Mouse (Mus musculus) skeletal muscle tissue, adult 2 months (tissue): Measurements from ENCODE around the gene Mrpl19.
A peak's percentile ranks its signal among the peaks of the same experiment; 100 is the strongest.

ENCODE experiments used
- DNase-seq: peaks from one replicate; pipeline ENCODE4 v3.0.0-alpha.2; 2012; ENCODE audit warnings: low read depth, low spot score

Gene Mrpl19

DNA sequence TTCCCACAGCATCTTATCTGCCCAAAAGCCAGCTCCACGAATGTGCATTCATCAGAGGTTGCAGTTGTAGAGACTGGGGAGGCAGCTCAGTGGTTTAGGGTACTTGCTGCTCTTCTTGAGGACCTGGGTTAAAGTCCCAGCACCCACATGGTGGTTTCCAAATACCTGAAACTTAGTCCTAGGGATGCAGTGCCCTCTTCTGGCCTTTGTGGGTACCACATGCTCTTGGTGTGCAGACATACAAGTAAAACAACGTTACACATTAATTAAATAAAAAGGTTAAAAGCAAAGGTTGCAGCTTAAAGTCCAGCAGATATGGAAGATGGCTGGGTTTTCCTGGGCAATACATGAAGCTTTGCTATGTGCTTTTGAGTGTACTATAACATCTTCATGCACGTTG is 32.5 kb downstream of the Mrpl19 start:
- no peak for DNase-seq

DNA sequence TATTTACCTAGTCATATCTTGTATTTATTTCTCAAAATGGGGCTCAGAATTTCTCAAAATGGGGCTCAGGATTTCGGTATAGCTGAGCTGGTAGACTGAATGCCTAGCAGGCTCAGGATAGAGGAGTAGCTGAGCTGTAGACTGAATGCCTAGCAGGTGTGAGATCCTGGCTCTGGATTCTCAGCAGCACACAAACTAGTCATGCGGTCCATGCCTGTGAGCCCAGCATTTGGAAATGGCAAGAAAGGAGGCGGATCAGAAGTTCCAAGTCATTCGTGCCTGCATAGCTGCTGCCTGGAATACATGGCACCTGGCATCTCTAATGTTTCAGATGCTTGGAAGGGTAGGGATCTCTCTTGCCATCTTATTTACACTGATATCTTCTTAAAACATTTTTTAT is 36.4 kb downstream of the Mrpl19 start:
- no peak for DNase-seq

DNA sequence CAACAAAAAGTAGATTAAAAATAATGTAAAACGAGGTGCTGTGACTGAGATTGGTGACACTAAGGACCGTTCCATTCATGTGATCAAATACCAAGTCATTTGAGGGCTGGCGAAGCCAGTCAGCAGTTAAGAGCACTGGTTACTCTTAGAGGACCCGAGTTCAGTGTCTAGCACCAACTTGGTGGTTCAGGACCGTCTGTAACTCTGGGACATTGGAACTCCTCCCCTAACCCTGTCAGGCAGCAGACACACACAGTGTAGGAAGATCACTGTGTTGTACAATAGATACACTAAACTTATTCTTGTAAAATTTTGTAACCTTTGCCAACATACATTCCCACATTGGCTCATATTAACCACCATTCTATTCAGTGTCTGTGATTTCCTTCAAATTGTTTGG is 41.5 kb downstream of the Mrpl19 start:
- DNase-seq: no peak

DNA sequence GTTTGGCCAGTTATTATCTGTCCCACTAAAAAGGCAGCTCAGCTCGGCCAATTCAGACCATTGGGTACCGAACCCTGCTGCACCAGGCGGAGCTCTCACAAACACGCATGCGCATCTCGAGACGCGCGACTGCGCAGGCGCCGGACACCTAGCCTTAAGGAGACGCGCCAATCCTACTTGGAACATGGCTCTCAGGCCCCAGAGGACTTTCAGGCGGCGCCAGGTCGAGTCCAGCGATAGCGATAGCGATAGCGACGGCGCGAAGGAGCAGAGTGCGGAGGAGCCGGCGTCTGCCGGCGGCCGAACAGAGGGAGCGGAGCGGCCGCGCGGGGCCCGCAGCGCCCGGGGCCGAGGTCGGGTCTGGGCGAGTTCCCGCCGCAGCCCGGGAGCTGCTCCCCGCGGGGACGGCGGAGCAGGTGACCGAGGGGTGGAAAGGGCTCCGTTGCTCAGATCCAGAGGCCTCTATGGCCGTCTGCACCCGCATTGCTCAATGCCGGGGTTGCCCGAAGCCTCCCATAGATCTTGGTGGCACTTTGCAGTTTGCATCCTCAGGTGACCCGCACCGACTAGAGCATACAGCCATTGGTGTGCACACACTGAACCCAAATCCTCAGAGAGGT is 42.1 kb downstream of the Mrpl19 start, which contains the start of gene Gcfc2:
Gene Gcfc2 (plus strand): TSS at position 147 of the 620 bp plus-strand sequence.
- peak; percentile 93 for DNase-seq

DNA sequence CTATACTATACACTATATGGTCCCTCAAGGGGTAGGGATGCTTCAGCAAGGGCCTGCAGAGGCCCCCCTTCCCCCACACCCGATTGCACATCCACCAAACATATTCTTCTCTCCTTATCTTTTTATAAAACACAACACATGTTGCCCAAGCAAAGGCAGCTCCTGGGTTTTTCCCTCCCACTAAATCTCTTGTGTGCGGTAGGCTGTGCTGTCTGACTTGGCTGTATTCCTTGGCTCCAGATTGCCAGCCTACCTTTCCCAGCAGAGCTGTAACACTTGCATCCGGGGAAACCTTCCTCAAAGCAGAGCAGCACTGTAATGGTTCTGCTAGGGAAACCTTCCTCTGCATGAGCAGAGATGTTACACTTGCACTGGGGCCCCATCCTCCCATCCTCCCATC is 53.6 kb downstream of the Mrpl19 start:
- DNase-seq: no peak

DNA sequence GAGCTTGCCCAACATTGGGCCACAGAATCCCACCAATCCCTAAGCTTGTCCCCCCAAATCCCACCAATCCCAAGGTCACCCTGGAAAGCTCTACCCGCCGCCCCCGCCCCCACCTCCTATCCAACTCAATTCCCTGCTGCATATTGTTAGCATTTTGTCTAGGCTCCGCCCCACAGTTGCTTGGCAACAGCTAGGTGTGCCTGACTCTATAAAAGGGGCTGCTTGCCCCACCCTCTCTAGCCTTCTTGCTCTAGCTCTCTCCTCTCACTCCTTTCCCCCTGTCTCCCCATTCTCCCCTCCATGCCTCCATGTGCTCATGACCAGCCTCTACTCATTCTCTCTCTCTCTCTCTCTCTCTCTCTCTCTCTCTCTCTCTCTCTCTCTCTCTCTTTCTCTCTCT is 54.0 kb downstream of the Mrpl19 start:
- DNase-seq: no peak

DNA sequence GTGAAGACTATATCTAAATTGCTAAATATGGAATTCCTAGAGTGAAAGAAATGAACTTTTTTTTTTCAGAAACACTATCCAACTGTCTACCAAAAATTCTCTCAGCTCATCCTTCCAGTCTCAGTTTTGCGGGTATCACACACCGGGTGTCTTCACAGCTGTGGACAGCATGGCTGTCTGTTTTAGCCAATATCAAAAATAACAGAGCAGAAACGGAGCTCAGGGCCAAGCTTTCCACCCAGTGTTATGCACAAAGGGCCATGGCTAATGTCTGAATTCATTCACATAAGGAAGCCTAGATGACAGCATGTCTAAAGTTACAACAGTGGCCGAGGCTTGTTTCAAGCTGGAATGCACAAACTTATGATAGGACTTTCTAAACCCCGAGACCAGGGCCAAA is 54.5 kb downstream of the Mrpl19 start:
- DNase-seq: no peak

DNA sequence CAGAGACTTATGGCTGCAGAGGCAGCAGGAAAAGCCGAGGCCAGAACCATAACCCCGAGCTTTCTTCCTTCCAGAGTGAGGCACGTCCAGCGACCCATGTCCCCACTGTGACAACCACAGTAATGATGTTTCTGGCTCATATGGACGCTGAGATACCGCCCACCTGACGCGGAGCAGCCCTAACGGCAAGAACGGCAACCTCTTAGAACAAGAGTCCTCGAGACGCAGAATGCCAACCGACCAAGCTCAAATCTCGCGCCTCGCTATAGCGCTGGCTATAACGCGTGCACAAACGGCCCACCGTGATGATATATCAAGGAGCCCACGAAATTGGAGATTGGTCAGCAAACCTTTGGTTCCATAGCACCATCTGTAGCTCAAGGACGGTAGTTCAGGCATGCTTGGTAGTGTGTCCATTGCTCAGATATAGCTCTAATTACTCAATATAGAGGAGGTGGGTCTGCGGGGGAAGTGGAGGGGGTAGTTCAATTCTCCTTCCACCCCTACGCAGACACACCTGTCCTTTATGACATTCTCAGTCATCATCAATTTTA is 55.4 kb downstream of the Mrpl19 start:
- DNase-seq: no peak
